Mouse (Mus musculus) bone marrow macrophage, adult 2 months (primary cell): ENCODE results near the gene Mark1.

Experiments
- CTCF ChIP-seq: IDR thresholded peaks from 2 replicates; pipeline ENCODE4 v1.5.1; 2012; ENCODE audit warnings: low read depth, mild to moderate bottlenecking, low read length, moderate library complexity
- POLR2A ChIP-seq: IDR thresholded peaks from 2 replicates; pipeline ENCODE4 v1.6.1; 2012; ENCODE audit warnings: mild to moderate bottlenecking, low read depth, low read length, borderline replicate concordance

- TF ChIP-seq CTCF = peak; percentile 22; the same call in 1 of the 2 replicates
- TF ChIP-seq POLR2A = no peak
Observed at GRCm38 (mm10) chr1:184965682-184966360, 33.5 kb downstream of the Mark1 start.
